Mouse (Mus musculus) C2C12 (cell line): ENCODE results near the gene Trim15.

Experiments
- CEBPB ChIP-seq: IDR thresholded peaks from one replicate; pipeline ENCODE4 v1.6.1; 2011; ENCODE audit warnings: low read depth, mild to moderate bottlenecking, control low read depth, moderate library complexity
- CTCF ChIP-seq: IDR thresholded peaks from one replicate; pipeline ENCODE4 v1.5.1; 2011; ENCODE audit not compliant: control insufficient read depth, insufficient read depth, insufficient read length
- FOSL1 ChIP-seq: IDR thresholded peaks from one replicate; pipeline ENCODE4 v1.8.0; 2011; ENCODE audit warnings: mild to moderate bottlenecking, low read length; ENCODE audit not compliant: poor library complexity, insufficient read depth, severe bottlenecking
- USF1 ChIP-seq: IDR thresholded peaks from one replicate; pipeline ENCODE4 v1.6.1; 2011; ENCODE audit warnings: low read depth, mild to moderate bottlenecking, control low read depth, moderate library complexity

GRCm38 (mm10) chr17:36835591-36836426, 31.2 kb downstream of the Trim15 start:
- TF ChIP-seq CTCF (no peak), CEBPB (no peak), USF1 (no peak), FOSL1 (no peak)
